Comparison of ENCODE assay signal across 21 mouse cellular contexts in genomic region chr8:90369876-90370275, GRCm38 (mm10). TPM values are rescaled to one million over a fixed set of nuclear protein-coding genes. Genes with fewer than 3 reads are reported as not detected.
A peak's percentile ranks its signal among the peaks of the same experiment; 100 is the strongest.
DNase-seq lines count a peak whose midpoint lies in the region; ATAC-seq and TF ChIP-seq lines count a peak whose summit lies in the region.
"Had no signal": no experiment of that assay in that cellular context is flagged by ENCODE, and none has a peak within 500 bp of the region (broad histone marks: within the 10 kb centered on the region; RNA-seq: fewer than 3 reads in every experiment).

No protein-coding gene starts in this region.

- no peak overlapping the region for H3K4me2 ChIP-seq in intestine, embryonic 14.5 days (ENCODE audit: low read length)
- no peak overlapping the region for H3K4me2 ChIP-seq in stomach, embryonic 16.5 days (ENCODE audit: low read depth, low read length)
- H3K4me2 ChIP-seq: embryonic facial prominence, embryonic 15.5 days; hindbrain, embryonic 14.5 days; liver, embryonic 11.5 days had no signal

- H3K9me3 ChIP-seq in intestine, embryonic 14.5 days (ENCODE audit: control insufficient read depth, low read length) = no peaks in the 10 kb centered on the region
- no peaks in the 10 kb centered on the region for H3K9me3 ChIP-seq in stomach, embryonic 16.5 days (replicated peaks; ENCODE audit: control insufficient read depth, low read length)
- no peaks in the 10 kb centered on the region for H3K9me3 ChIP-seq in midbrain, embryonic 10.5 days (replicated peaks)
- H3K9me3 ChIP-seq: embryonic facial prominence, embryonic 15.5 days; heart, embryonic 10.5 days; limb, embryonic 10.5 days had no signal

- no peak for TF ChIP-seq POLR2A in brain, embryonic 14.5 days (IDR thresholded peaks at IDR 0.05; ENCODE audit: borderline replicate concordance, extremely low read depth, insufficient read depth, insufficient read length, poor library complexity, severe bottlenecking)

- ATAC-seq in intestine, embryonic 14.5 days (replicated peaks; ENCODE audit: low FRiP score, low TSS enrichment, low read depth) = no peak
- ATAC-seq in stomach, embryonic 16.5 days (ENCODE audit: insufficient read depth, low FRiP score) = peak; percentile 60

- no peak overlapping the region for H3K9ac ChIP-seq in intestine, embryonic 14.5 days (ENCODE audit: low read length)
- no peak overlapping the region for H3K9ac ChIP-seq in stomach, embryonic 16.5 days (ENCODE audit: low read length)
- H3K9ac ChIP-seq: embryonic facial prominence, embryonic 15.5 days; hindbrain, embryonic 14.5 days had no signal

- WGBS in intestine, embryonic 14.5 days = 15% methylated on average over 3 of the region's 3 CpGs
- WGBS in stomach, embryonic 16.5 days = 15% methylated on average over 3 of the region's 3 CpGs
- 61% methylated on average over 3 of the region's 3 CpGs for WGBS in midbrain, embryonic 10.5 days

- H3K36me3 ChIP-seq in intestine, embryonic 14.5 days (ENCODE audit: control insufficient read depth, insufficient read depth, low read length) = no peaks in the 10 kb centered on the region
- H3K36me3 ChIP-seq in stomach, embryonic 16.5 days (ENCODE audit: control insufficient read depth, insufficient read depth, low read length) = no peaks in the 10 kb centered on the region
- H3K36me3 ChIP-seq in midbrain, embryonic 10.5 days = no peaks in the 10 kb centered on the region
- H3K36me3 ChIP-seq: embryonic facial prominence, embryonic 15.5 days; heart, embryonic 10.5 days; limb, embryonic 10.5 days had no signal

- H3K4me1 ChIP-seq in intestine, embryonic 14.5 days (replicated peaks; ENCODE audit: control insufficient read depth, insufficient read depth, low read length) = 0 out of 2 replicates have a peak, but pooled peaks cover 4% of the 10 kb centered on the region
- H3K4me1 ChIP-seq in stomach, embryonic 16.5 days (ENCODE audit: control insufficient read depth, insufficient read depth, low read length) = 0 out of 2 replicates have a peak, but pooled peaks cover 3% of the 10 kb centered on the region
- H3K4me1 ChIP-seq in midbrain, embryonic 10.5 days = no peaks in the 10 kb centered on the region; the same call in 1 of the 2 replicates
- H3K4me1 ChIP-seq: embryonic facial prominence, embryonic 15.5 days; heart, embryonic 10.5 days; limb, embryonic 10.5 days had no signal

- no peaks in the 10 kb centered on the region for H3K27me3 ChIP-seq in intestine, embryonic 14.5 days (replicated peaks; ENCODE audit: control insufficient read depth, insufficient read depth, low read length)
- H3K27me3 ChIP-seq in stomach, embryonic 16.5 days (ENCODE audit: control insufficient read depth, insufficient read depth, low read length) = no peaks in the 10 kb centered on the region
- no peaks in the 10 kb centered on the region; the same call in 1 of the 2 replicates for H3K27me3 ChIP-seq in midbrain, embryonic 10.5 days (ENCODE audit: low read depth, poor library complexity, severe bottlenecking)
- H3K27me3 ChIP-seq: embryonic facial prominence, embryonic 15.5 days had no signal

- TF ChIP-seq CTCF in brain, embryonic 14.5 days (IDR thresholded peaks at IDR 0.05; ENCODE audit: borderline replicate concordance, extremely low read depth, insufficient read depth, insufficient read length) = no peak

- no peak overlapping the region for H3K27ac ChIP-seq in intestine, embryonic 14.5 days (ENCODE audit: low read depth)
- H3K27ac ChIP-seq in stomach, embryonic 16.5 days (ENCODE audit: low read length) = 0 out of 2 replicates have a peak overlapping the region, but pooled peaks have one; percentile 6
- no peak overlapping the region for H3K27ac ChIP-seq in midbrain, embryonic 10.5 days (replicated peaks)
- H3K27ac ChIP-seq: embryonic facial prominence, embryonic 15.5 days; heart, embryonic 10.5 days; hindbrain, embryonic 14.5 days; layer of hippocampus, adult 2 months; left cerebral cortex, adult 2 months; limb, embryonic 10.5 days had no signal

- DNase-seq in brain, embryonic 14.5 days (ENCODE audit: low read depth) = peak; percentile 10
- DNase-seq in intestine, embryonic 14.5 days (ENCODE audit: low spot score) = peak; percentile 47
- peak; percentile 69 for DNase-seq in thymus, postnatal 25 days
- DNase-seq in midbrain, embryonic 10.5 days (ENCODE audit: low spot score) = no peak
- no peak for DNase-seq in embryo, embryonic 9.5 days (ENCODE audit: extremely low spot score)
- DNase-seq in kidney, postnatal 10 days = no peak
- DNase-seq: adrenal gland, adult 2 months; cerebellum, adult 11 months; cerebellum, postnatal 10 days; heart, postnatal 14 days; kidney, adult 11 months; lung, adult 2 months; lung, postnatal 36 days had no signal

- H3K4me3 ChIP-seq in intestine, embryonic 14.5 days (ENCODE audit: low read depth, low read length) = no peak overlapping the region
- no peak overlapping the region for H3K4me3 ChIP-seq in stomach, embryonic 16.5 days (replicated peaks; ENCODE audit: low read length)
- H3K4me3 ChIP-seq in midbrain, embryonic 10.5 days = no peak overlapping the region
- H3K4me3 ChIP-seq: embryonic facial prominence, embryonic 15.5 days; heart, embryonic 10.5 days; layer of hippocampus, adult 2 months; left cerebral cortex, adult 2 months; limb, embryonic 10.5 days had no signal

RNA-seq across cellular contexts. Expression of gene Tox3, which starts 21.7 kb away (rescaled TPM):
- polyA plus RNA-seq in brain, embryonic 14.5 days (2012; rRNA removed) = 88.1 and 90.0 TPM in 2 replicates
- polyA plus RNA-seq in intestine, embryonic 14.5 days (2014; fragmentation: Nextera tagmentation; extraction: Ambion mirVana) = 6.1 and 8.5 TPM in 2 replicates
- 4.3 and 5.2 TPM in 2 replicates for polyA plus RNA-seq in stomach, embryonic 16.5 days (2015; fragmentation: Nextera tagmentation; extraction: Ambion mirVana)
- 14.8 and 19.1 TPM in 2 replicates for polyA plus RNA-seq in midbrain, embryonic 10.5 days (2016; fragmentation: Nextera tagmentation; extraction: Ambion mirVana)

Comparison
In these comparisons a context has a peak if more than half of its experiments do, and no peak if none do; other contexts are left out.
1. DNase-seq: peak in brain, embryonic 14.5 days (single experiment), intestine, embryonic 14.5 days (single experiment) and thymus, postnatal 25 days (single experiment); none in midbrain, embryonic 10.5 days (single experiment), embryo, embryonic 9.5 days (single experiment) and kidney, postnatal 10 days (single experiment).